Mouse (Mus musculus): ENCODE results near the gene Fkbp15. TPM values are rescaled to one million over a fixed set of nuclear protein-coding genes. Genes with fewer than 3 reads are reported as not detected.

Fkbp15 gene
- total RNA-seq (2023) = 77.4 TPM

DNA sequence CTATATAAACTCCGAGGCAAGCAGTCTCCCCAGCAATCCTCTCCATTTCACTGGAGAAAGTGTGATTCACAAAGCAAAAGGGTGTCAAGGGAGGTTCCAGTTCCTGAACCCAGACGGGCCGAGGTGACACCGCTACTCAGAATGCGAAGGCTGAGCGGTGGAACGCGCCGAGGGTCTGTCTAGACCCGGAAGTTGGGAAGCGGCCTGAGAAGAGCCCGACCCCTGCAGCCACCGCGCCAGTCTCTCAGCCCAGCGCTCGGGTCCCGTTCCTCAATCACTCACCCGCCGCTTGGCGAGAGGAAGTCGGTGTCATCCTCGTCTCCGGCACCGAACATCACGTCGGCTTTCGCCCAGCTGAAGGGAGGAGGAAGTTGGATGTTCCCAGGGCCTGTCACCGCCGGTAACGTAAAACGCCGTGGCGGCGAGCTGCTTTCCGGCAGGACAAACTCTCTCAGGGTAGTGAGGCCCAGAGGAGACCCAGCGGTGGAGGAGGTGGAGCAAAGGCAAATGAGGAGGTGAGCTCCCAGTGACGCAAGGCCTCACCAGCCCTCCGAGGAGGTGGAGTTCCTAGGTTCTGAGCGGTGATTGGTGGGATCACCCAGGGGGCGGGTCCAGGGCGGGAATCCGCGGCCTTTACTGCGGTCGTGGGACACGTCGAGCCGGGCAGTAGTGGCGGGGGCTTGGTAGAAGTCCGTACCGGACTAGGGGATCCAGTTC is at the start of gene Fkbp15, which contains the start of gene Slc31a1:
TSS of gene Fkbp15 (minus strand) at position 461 of the 717 bp plus-strand sequence.
TSS of gene Slc31a1 (plus strand) at position 640 of the 717 bp plus-strand sequence.

DNA sequence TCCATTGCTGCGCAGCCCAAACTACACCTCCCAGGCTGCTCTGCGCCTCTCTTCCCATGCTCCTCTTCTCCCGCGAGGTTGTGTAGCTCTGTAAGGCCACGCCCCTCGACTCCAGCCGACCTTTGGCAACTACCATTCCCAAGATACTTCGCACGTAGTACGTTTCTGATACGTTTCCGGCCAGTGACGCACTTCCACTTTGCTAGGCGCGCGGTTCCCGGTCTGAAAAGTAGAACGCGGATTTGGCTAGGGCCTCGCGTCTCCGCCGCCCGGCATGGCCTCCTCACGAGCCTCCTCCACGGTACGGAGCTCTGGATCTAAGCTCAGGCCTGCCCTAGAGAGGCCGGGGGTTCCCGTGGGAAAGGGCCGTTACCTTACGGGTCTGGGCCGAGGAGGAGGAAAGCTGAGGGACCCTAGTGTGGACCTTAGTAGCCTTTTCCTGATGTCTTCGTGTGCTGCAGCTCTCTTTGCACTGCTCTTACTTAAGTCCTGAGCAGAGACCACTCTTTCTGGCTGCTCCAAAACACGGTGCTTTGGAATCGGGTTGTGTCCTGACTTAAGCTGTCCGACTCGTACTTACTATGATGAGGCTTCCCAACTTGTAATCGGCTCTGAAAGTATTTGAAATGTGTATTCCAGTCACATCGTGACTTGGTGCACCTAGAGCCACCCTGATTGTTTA is 48.4 kb upstream of the Fkbp15 start, which contains the start of the genes Cdc26 and Prpf4:
TSS of gene Cdc26 (minus strand) at position 42 of the 682 bp plus-strand sequence.
TSS of gene Prpf4 (plus strand) at position 197 of the 682 bp plus-strand sequence.

DNA sequence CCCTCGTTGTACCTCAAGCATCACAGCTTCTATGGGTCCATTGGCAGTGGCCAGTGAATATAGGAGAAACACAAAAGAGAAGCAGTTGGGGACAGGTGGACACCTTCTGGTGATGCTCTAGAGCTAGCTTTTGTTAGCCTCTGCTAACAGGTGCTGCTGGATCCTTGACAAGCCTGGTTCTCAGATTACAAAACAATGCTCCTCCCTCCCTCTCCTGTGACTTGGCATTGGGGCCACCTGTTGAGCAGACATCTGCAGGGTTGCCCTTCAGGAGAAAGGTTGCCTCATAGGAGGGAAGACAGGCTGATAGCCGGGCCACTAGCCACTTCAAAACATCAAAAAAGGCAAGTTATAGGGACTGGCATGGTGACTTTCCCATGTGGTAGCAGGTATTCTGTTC is 98.1 kb downstream of the Fkbp15 start, which contains the start of gene Slc31a2:
TSS of gene Slc31a2 (plus strand) at position 287 of the 400 bp plus-strand sequence.

Other genes starting within 250 kb of the Fkbp15 start
- not detected for gene Mup21, start 209.7 kb downstream of the Fkbp15 start, total RNA-seq (2023)
- not detected for gene Zfp37, start 129.5 kb downstream of the Fkbp15 start, total RNA-seq (2023)
- gene Slc31a2, start 98.0 kb downstream of the Fkbp15 start, total RNA-seq (2023) = 3.0 TPM
- 10.8 TPM for gene Slc31a1, start 179 bp upstream of the Fkbp15 start, total RNA-seq (2023)
- gene Cdc26, start 48.1 kb upstream of the Fkbp15 start, total RNA-seq (2023) = 34.5 TPM
- 23.8 TPM for gene Prpf4, start 48.2 kb upstream of the Fkbp15 start, total RNA-seq (2023)
- gene Rnf183, start 74.7 kb upstream of the Fkbp15 start, total RNA-seq (2023) = not detected
- not detected for gene Wdr31, start 110.3 kb upstream of the Fkbp15 start, total RNA-seq (2023)
- gene Bspry, start 119.5 kb upstream of the Fkbp15 start, total RNA-seq (2023) = 1.9 TPM
- 0.47 TPM for gene Hdhd3, start 142.9 kb upstream of the Fkbp15 start, total RNA-seq (2023)
- 9.6 TPM for gene Alad, start 159.4 kb upstream of the Fkbp15 start, total RNA-seq (2023)
- gene Pole3, start 164.5 kb upstream of the Fkbp15 start, total RNA-seq (2023) = 16.3 TPM
- gene 4933430I17Rik, start 164.8 kb upstream of the Fkbp15 start, total RNA-seq (2023) = 2.0 TPM
- 59.6 TPM for gene Rgs3, start 199.3 kb upstream of the Fkbp15 start, total RNA-seq (2023)